In genomic region chr6:127625135-127625534, GRCm38 (mm10) we compare ENCODE assay signal across 9 mouse cellular contexts.
A peak's percentile ranks its signal among the peaks of the same experiment; 100 is the strongest.
DNase-seq lines count a peak whose midpoint lies in the region; ATAC-seq and TF ChIP-seq lines count a peak whose summit lies in the region.
"Had no signal": no experiment of that assay in that cellular context is flagged by ENCODE, and none has a peak within 500 bp of the region (broad histone marks: within the 10 kb centered on the region; RNA-seq: fewer than 3 reads in every experiment).

No protein-coding gene starts in this region.

- H3K4me1 ChIP-seq in midbrain, embryonic 10.5 days = peaks cover 14% of the 10 kb centered on the region
- H3K4me1 ChIP-seq in midbrain, embryonic 15.5 days = peaks cover 8% of the 10 kb centered on the region; the same call in 1 of the 2 replicates
- peaks cover 19% of the 10 kb centered on the region for H3K4me1 ChIP-seq in forebrain, embryonic 13.5 days
- peaks cover 8% of the 10 kb centered on the region; the same call in 1 of the 2 replicates for H3K4me1 ChIP-seq in intestine, embryonic 15.5 days (replicated peaks)
- no peaks in the 10 kb centered on the region for H3K4me1 ChIP-seq in midbrain, postnatal 0 days (ENCODE audit: insufficient read depth, low read length)

- no peak overlapping the region for H3K4me2 ChIP-seq in midbrain, embryonic 15.5 days
- H3K4me2 ChIP-seq in forebrain, embryonic 13.5 days = no peak overlapping the region
- no peak overlapping the region for H3K4me2 ChIP-seq in intestine, embryonic 15.5 days (replicated peaks)
- no peak overlapping the region for H3K4me2 ChIP-seq in midbrain, postnatal 0 days (ENCODE audit: low read depth, low read length, poor library complexity, severe bottlenecking)
- H3K4me2 ChIP-seq: embryonic facial prominence, embryonic 12.5 days had no signal

- no peak for ATAC-seq in midbrain, embryonic 15.5 days (replicated peaks)
- peak; percentile 39; the same call in 1 of the 2 replicates for ATAC-seq in forebrain, embryonic 13.5 days
- peak; percentile 36; the same call in 1 of the 2 replicates for ATAC-seq in intestine, embryonic 15.5 days
- ATAC-seq in midbrain, postnatal 0 days (ENCODE audit: low FRiP score) = 0 out of 2 replicates have a peak, but pooled peaks have one; percentile 39

- 31% methylated on average over 5 of the region's 5 CpGs for WGBS in midbrain, embryonic 10.5 days
- 40% methylated on average over 5 of the region's 5 CpGs for WGBS in midbrain, embryonic 15.5 days
- 39% methylated on average over 5 of the region's 5 CpGs for WGBS in forebrain, embryonic 13.5 days
- WGBS in intestine, embryonic 15.5 days = 36% methylated on average over 5 of the region's 5 CpGs
- WGBS in midbrain, postnatal 0 days = 37% methylated on average over 5 of the region's 5 CpGs

- H3K9ac ChIP-seq in midbrain, embryonic 15.5 days = no peak overlapping the region
- H3K9ac ChIP-seq in forebrain, embryonic 13.5 days = no peak overlapping the region
- no peak overlapping the region for H3K9ac ChIP-seq in intestine, embryonic 15.5 days
- no peak overlapping the region for H3K9ac ChIP-seq in midbrain, postnatal 0 days (replicated peaks; ENCODE audit: low read length, poor library complexity, severe bottlenecking)
- H3K9ac ChIP-seq: embryonic facial prominence, embryonic 12.5 days had no signal

- H3K27me3 ChIP-seq in midbrain, embryonic 10.5 days (ENCODE audit: low read depth, poor library complexity, severe bottlenecking) = 0 out of 2 replicates have a peak, but pooled peaks cover 6% of the 10 kb centered on the region
- no peaks in the 10 kb centered on the region for H3K27me3 ChIP-seq in midbrain, embryonic 15.5 days (replicated peaks)
- no peaks in the 10 kb centered on the region for H3K27me3 ChIP-seq in forebrain, embryonic 13.5 days
- no peaks in the 10 kb centered on the region for H3K27me3 ChIP-seq in intestine, embryonic 15.5 days (replicated peaks)
- H3K27me3 ChIP-seq in midbrain, postnatal 0 days (ENCODE audit: insufficient read depth, low read length) = no peaks in the 10 kb centered on the region

- H3K4me3 ChIP-seq in midbrain, embryonic 10.5 days = no peak overlapping the region
- no peak overlapping the region for H3K4me3 ChIP-seq in midbrain, embryonic 15.5 days
- H3K4me3 ChIP-seq in forebrain, embryonic 13.5 days = no peak overlapping the region
- no peak overlapping the region for H3K4me3 ChIP-seq in intestine, embryonic 15.5 days (replicated peaks)
- no peak overlapping the region for H3K4me3 ChIP-seq in midbrain, postnatal 0 days (ENCODE audit: low read depth, low read length)
- H3K4me3 ChIP-seq: embryonic facial prominence, embryonic 12.5 days had no signal

- TF ChIP-seq CTCF in midbrain, postnatal 0 days (IDR thresholded peaks at IDR 0.05) = peak; percentile 85

- no peak overlapping the region for H3K27ac ChIP-seq in midbrain, embryonic 10.5 days (replicated peaks)
- H3K27ac ChIP-seq in midbrain, embryonic 15.5 days = no peak overlapping the region
- no peak overlapping the region for H3K27ac ChIP-seq in forebrain, embryonic 13.5 days
- H3K27ac ChIP-seq in intestine, embryonic 15.5 days = no peak overlapping the region
- H3K27ac ChIP-seq in midbrain, postnatal 0 days (ENCODE audit: low read depth, low read length) = no peak overlapping the region
- H3K27ac ChIP-seq: embryonic facial prominence, embryonic 12.5 days had no signal

- intact Hi-C loops in left cerebral cortex, postnatal 25 days (cut with DNase I) = loop anchor here (5.0 kb wide), 1 partner anchor 302 kb away; no protein-coding TSS in a partner anchor

- no peaks in the 10 kb centered on the region for H3K36me3 ChIP-seq in midbrain, embryonic 10.5 days
- H3K36me3 ChIP-seq in midbrain, embryonic 15.5 days (replicated peaks) = no peaks in the 10 kb centered on the region
- no peaks in the 10 kb centered on the region for H3K36me3 ChIP-seq in forebrain, embryonic 13.5 days (ENCODE audit: poor library complexity, severe bottlenecking)
- H3K36me3 ChIP-seq in intestine, embryonic 15.5 days = no peaks in the 10 kb centered on the region
- H3K36me3 ChIP-seq in midbrain, postnatal 0 days (ENCODE audit: insufficient read depth, low read length) = no peaks in the 10 kb centered on the region
- H3K36me3 ChIP-seq: embryonic facial prominence, embryonic 12.5 days had no signal

- DNase-seq in midbrain, embryonic 10.5 days (ENCODE audit: low spot score) = peak; percentile 54
- DNase-seq in c-Kit-negative CD71-positive TER-119-positive erythroid progenitor cells, embryonic 14.5 days (ENCODE audit: low read depth, low spot score) = peak; percentile 25
- DNase-seq in left cerebral cortex, postnatal 25 days (ENCODE audit: low spot score in 2 of 2) = peak; percentile 72
- DNase-seq in midbrain, postnatal 0 days (ENCODE audit: low spot score) = peak; percentile 82
- DNase-seq in thymus, postnatal 0 days (ENCODE audit: low spot score) = peak; percentile 68

- no peaks in the 10 kb centered on the region for H3K9me3 ChIP-seq in midbrain, embryonic 10.5 days (replicated peaks)
- H3K9me3 ChIP-seq in midbrain, embryonic 15.5 days = no peaks in the 10 kb centered on the region
- H3K9me3 ChIP-seq in forebrain, embryonic 13.5 days (replicated peaks) = no peaks in the 10 kb centered on the region
- H3K9me3 ChIP-seq in intestine, embryonic 15.5 days = no peaks in the 10 kb centered on the region
- H3K9me3 ChIP-seq in midbrain, postnatal 0 days (ENCODE audit: low read length) = no peaks in the 10 kb centered on the region
- H3K9me3 ChIP-seq: embryonic facial prominence, embryonic 12.5 days had no signal

Comparison
In these comparisons a context has a peak if more than half of its experiments do, and no peak if none do; other contexts are left out.
1. DNase-seq: peak in every context shown above with its lines; median percentile 82 in midbrain, postnatal 0 days; 72 in left cerebral cortex, postnatal 25 days; 68 in thymus, postnatal 0 days; 54 in midbrain, embryonic 10.5 days; 25 in c-Kit-negative CD71-positive TER-119-positive erythroid progenitor cells, embryonic 14.5 days.